Mouse (Mus musculus) cerebellum, adult 2 months (tissue): ENCODE results near the gene Gm906. TPM values are rescaled to one million over a fixed set of nuclear protein-coding genes. Genes with fewer than 3 reads are reported as not detected.
A peak's percentile ranks its signal among the peaks of the same experiment; 100 is the strongest.
"Not testable (repeated sequence)": the region's sequence is repeated elsewhere in the genome, so short reads cannot be mapped to it uniquely, and the experiment has no call there.

Source experiments
- DNase-seq, 2 experiments: peaks; one replicate each; pipeline ENCODE4 v3.0.0; 2021
- H3K27ac ChIP-seq: fragments of 200-500 bp; 2 replicates; pipeline ENCODE4 v1.5.1; 2012; ENCODE audit warnings: low read length, control low read depth, inconsistent platforms; ENCODE audit not compliant: insufficient read depth
- H3K27me3 ChIP-seq: fragments of 200-500 bp; 2 replicates; pipeline ENCODE4 v1.6.1; 2012; ENCODE audit warnings: inconsistent platforms, mild to moderate bottlenecking, low read length, moderate library complexity; ENCODE audit not compliant: control insufficient read depth, insufficient read depth
- H3K4me1 ChIP-seq: fragments of 200-500 bp; 2 replicates; pipeline ENCODE4 v1.6.1; 2011; ENCODE audit warnings: low read length; ENCODE audit not compliant: control insufficient read depth, insufficient read depth
- H3K4me3 ChIP-seq: fragments of 200-500 bp; replicated peaks from 2 replicates; pipeline ENCODE3; 2011; ENCODE audit warnings: mild to moderate bottlenecking, low read depth, low read length, control low read depth; ENCODE audit not compliant: insufficient read depth
- CTCF ChIP-seq: fragments of 200-500 bp; IDR thresholded peaks from 2 replicates; pipeline ENCODE4 v1.5.1; 2011; ENCODE audit warnings: low read depth, mild to moderate bottlenecking, control low read depth, low read length, moderate library complexity, borderline replicate concordance; ENCODE audit not compliant: insufficient read depth
- POLR2A ChIP-seq: fragments of 200-500 bp; IDR thresholded peaks from 2 replicates; pipeline ENCODE4 v1.6.1; 2011; ENCODE audit warnings: low read length, control low read depth, borderline replicate concordance; ENCODE audit not compliant: insufficient read depth
- WGBS: fragments of 180-500 bp; shearing (Covaris S2); methylation state at CpG from one replicate; pipeline ENCODE4 v1.1.7; 2018; 5-methylcytosine and 5-hydroxymethylcytosine counted together
- polyA plus RNA-seq: library from polyadenylated mRNA; depleted of rRNA; stranded (reverse); fragments of >200 nt; gene quantifications from 2 replicates; pipeline ENCODE4 v1.2.3, GENCODE M21; 2012; rRNA removed

Gm906 gene
- polyA plus RNA-seq, result not detected in 2 replicates

- not testable (repeated sequence) for H3K27me3 ChIP-seq, DNase-seq, H3K27ac ChIP-seq, H3K4me1 ChIP-seq, H3K4me3 ChIP-seq
- WGBS, result 65% methylated on average over 3 of the region's 3 CpGs
Measured at GRCm38 (mm10) chr13:50250208-50250607, at the start of gene Gm906. Gm906 (minus strand) TSS chr13:50250308.

- H3K27ac ChIP-seq, H3K4me3 ChIP-seq, H3K27me3 ChIP-seq, DNase-seq, H3K4me1 ChIP-seq: not testable (repeated sequence)
- 85% methylated on average over 2 of the region's 4 CpGs for WGBS
Measured at GRCm38 (mm10) chr13:50283308-50283707, 33.2 kb upstream of the Gm906 start.

GRCm38 (mm10) chr13:50236487-50236886, 13.6 kb downstream of the Gm906 start:
- no peak for DNase-seq
- Histone ChIP-seq H3K4me1 (no peaks in the 10 kb centered on the region), H3K4me3 (no peak overlapping the region), H3K27ac (no peak overlapping the region), H3K27me3 (no peaks in the 10 kb centered on the region)
- 91% methylated on average over 3 of the region's 3 CpGs for WGBS
- no peak for TF ChIP-seq CTCF
- no peak for TF ChIP-seq POLR2A

- TF ChIP-seq CTCF, result peak; percentile 6; the same call in 1 of the 2 replicates
- H3K4me3 ChIP-seq, H3K27me3 ChIP-seq, H3K27ac ChIP-seq, H3K4me1 ChIP-seq, DNase-seq: not testable (repeated sequence)
- WGBS, result 0% methylated on average over 1 of the region's 1 CpGs
Measured at GRCm38 (mm10) chr13:50211842-50212241, 38.3 kb downstream of the Gm906 start.

GRCm38 (mm10) chr13:50210191-50210590, 39.9 kb downstream of the Gm906 start:
- not testable (repeated sequence) for H3K27me3 ChIP-seq, H3K27ac ChIP-seq, H3K4me1 ChIP-seq, DNase-seq, H3K4me3 ChIP-seq

- not testable (repeated sequence) for DNase-seq, H3K4me3 ChIP-seq, H3K4me1 ChIP-seq, H3K27me3 ChIP-seq, H3K27ac ChIP-seq
- 93% methylated on average over 2 of the region's 2 CpGs for WGBS
Measured at GRCm38 (mm10) chr13:50209651-50210050, 40.5 kb downstream of the Gm906 start.

GRCm38 (mm10) chr13:50207966-50208365, 42.1 kb downstream of the Gm906 start:
- Histone ChIP-seq H3K27me3 (no peaks in the 10 kb centered on the region), H3K27ac (no peak overlapping the region), H3K4me1 (no peaks in the 10 kb centered on the region), H3K4me3 (no peak overlapping the region)
- DNase-seq, result no peak
- WGBS, result 72% methylated on average over 12 of the region's 12 CpGs
- no peak for TF ChIP-seq CTCF
- no peak for TF ChIP-seq POLR2A

GRCm38 (mm10) chr13:50196831-50197230, 53.3 kb downstream of the Gm906 start:
- not testable (repeated sequence) for DNase-seq, H3K27me3 ChIP-seq, H3K4me1 ChIP-seq

More at GRCm38 (mm10) chr13:50196831-50197230, 53.3 kb downstream of the Gm906 start:
- not testable (repeated sequence) for H3K27ac ChIP-seq, H3K4me3 ChIP-seq

Other genes with a start within 250 kb of the Gm906 start
- gene Fbxw17, start 167.6 kb upstream of the Gm906 start, polyA plus RNA-seq, result 23.7 and 24.3 TPM in 2 replicates
- not detected in 2 replicates for gene Gm47429, start 193.6 kb upstream of the Gm906 start, polyA plus RNA-seq
- gene Nutm2, start 217.0 kb upstream of the Gm906 start, polyA plus RNA-seq, result not detected in 2 replicates